Comparison of ENCODE assay signal across 13 mouse cellular contexts in genomic region chr8:61780652-61781257, GRCm38 (mm10).
"Had no signal": no experiment of that assay in that cellular context is flagged by ENCODE, and none has a peak within 500 bp of the region (broad histone marks: within the 10 kb centered on the region; RNA-seq: fewer than 3 reads in every experiment).

No protein-coding gene starts in this region.

- ATAC-seq: midbrain, embryonic 15.5 days had no signal

- DNase-seq: kidney, postnatal 25 days; layer of hippocampus, adult 9-11 months; liver, embryonic 13.5 days; lung, adult 2 months; lung, postnatal 14 days; lung, postnatal 4 days; right cerebral cortex, adult 18-20 months; right cerebral cortex, postnatal 14 days; right cerebral cortex, postnatal 4 days; thymus, adult 2 months; thymus, postnatal 14 days; thymus, postnatal 4 days had no signal
